Mouse (Mus musculus) midbrain, embryonic 15.5 days (tissue): ENCODE measurements around the gene Tomm40l. TPM values are rescaled to one million over a fixed set of nuclear protein-coding genes. Genes with fewer than 3 reads are reported as not detected.

ENCODE experiments used
- ATAC-seq: fragments of 200-750 bp; cut with Nextera tagmentation; replicated peaks from 2 replicates; pipeline ENCODE4 v1.8.0; 2017; ENCODE audit warnings: moderate TSS enrichment
- H3K27ac ChIP-seq: fragments of 300-500 bp; sonication (generic); 2 replicates; pipeline ENCODE4 v1.5.1; 2015; ENCODE audit warnings: mild to moderate bottlenecking, inconsistent platforms
- H3K27me3 ChIP-seq: fragments of 300-500 bp; sonication (generic); replicated peaks from 2 replicates; pipeline ENCODE4 v1.6.1; 2015; ENCODE audit warnings: inconsistent platforms
- H3K36me3 ChIP-seq: fragments of 300-500 bp; sonication (generic); replicated peaks from 2 replicates; pipeline ENCODE4 v1.6.1; 2015; ENCODE audit warnings: inconsistent platforms
- H3K4me1 ChIP-seq: fragments of 300-500 bp; sonication (generic); 2 replicates; pipeline ENCODE4 v1.6.1; 2015; ENCODE audit warnings: inconsistent platforms
- H3K4me2 ChIP-seq: fragments of 300-500 bp; sonication (generic); 2 replicates; pipeline ENCODE4 v1.6.1; 2015; ENCODE audit warnings: inconsistent platforms, mild to moderate bottlenecking, moderate library complexity
- H3K4me3 ChIP-seq: fragments of 300-500 bp; sonication (generic); 2 replicates; pipeline ENCODE4 v1.5.1; 2015; ENCODE audit warnings: mild to moderate bottlenecking, inconsistent platforms
- H3K9ac ChIP-seq: fragments of 300-500 bp; sonication (generic); 2 replicates; pipeline ENCODE4 v1.6.1; 2015; ENCODE audit warnings: mild to moderate bottlenecking, inconsistent platforms
- H3K9me3 ChIP-seq: fragments of 300-500 bp; sonication (generic); 2 replicates; pipeline ENCODE4 v1.6.1; 2016; ENCODE audit warnings: inconsistent platforms
- WGBS: fragments of 180-500 bp; shearing (Covaris S2); methylation state at CpG from one replicate; pipeline ENCODE4 v1.1.7; 2015; ENCODE audit warnings: mixed read lengths; 5-methylcytosine and 5-hydroxymethylcytosine counted together
- polyA plus RNA-seq: library from polyadenylated mRNA; unstranded; fragments of >200 nt; fragmentation: Nextera tagmentation; extraction: Ambion mirVana; gene quantifications from 2 replicates; pipeline ENCODE4 v1.2.1, GENCODE M21; 2015

The Tomm40l gene
- polyA plus RNA-seq, 1 experiment from 2014 or later: 48.1 TPM

GRCm38 (mm10) chr1:171216241-171216955, 5.9 kb downstream of the Tomm40l start:
- H3K4me3 ChIP-seq: no peak overlapping the region
- H3K9ac ChIP-seq: no peak overlapping the region
- H3K9me3 ChIP-seq: no peaks in the 10 kb centered on the region
- peaks cover 9% of the 10 kb centered on the region for H3K4me1 ChIP-seq
- WGBS: 90% methylated on average over 18 of the region's 18 CpGs
- H3K36me3 ChIP-seq: peaks cover 5% of the 10 kb centered on the region; the same call in 1 of the 2 replicates
- H3K4me2 ChIP-seq: no peak overlapping the region
- ATAC-seq: no peak
- no peak overlapping the region for H3K27ac ChIP-seq
- no peaks in the 10 kb centered on the region for H3K27me3 ChIP-seq

DNA sequence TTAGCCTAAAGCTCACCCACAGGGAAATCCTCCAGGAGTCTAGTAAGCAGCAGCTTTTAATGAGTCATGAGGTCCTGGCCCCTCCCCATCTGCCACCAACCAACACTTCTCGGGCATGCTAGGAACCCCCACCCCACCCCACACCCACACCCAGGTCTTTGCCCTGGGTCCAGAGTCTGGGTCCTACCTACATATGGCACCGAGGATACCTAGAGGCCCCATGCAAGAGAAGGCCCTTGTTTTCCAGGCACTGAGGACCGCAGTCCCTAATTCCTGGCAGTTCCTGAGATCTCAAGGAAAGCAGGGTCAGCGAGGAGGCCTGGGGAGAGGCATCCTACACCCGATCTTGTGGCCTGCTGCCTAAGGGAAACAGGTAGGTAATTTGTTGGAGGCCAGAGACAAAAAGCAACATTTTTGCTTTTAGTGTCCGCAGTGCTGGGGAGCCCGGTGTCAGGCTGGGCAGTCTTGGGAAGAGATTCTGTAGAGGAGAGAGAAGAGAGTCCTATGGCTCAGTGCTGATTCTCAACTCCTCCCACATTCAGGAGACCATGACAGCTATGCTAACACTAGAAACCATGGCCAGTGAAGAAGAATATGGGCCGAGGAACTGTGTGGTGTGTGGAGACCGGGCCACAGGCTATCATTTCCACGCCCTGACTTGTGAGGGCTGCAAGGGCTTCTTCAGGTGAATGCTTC, 8.4 kb downstream of the Tomm40l start, which contains the start of gene Nr1i3:
TSS of gene Nr1i3 (plus strand) at position 170 of the 696 bp plus-strand sequence.
- Histone ChIP-seq H3K36me3 (0 out of 2 replicates have a peak, but pooled peaks cover 2% of the 10 kb centered on the region), H3K9ac (no peak within 1 kb of the TSS), H3K4me2 (no peak within 1 kb of the TSS), H3K4me1 (no peaks in the 10 kb centered on the region), H3K4me3 (no peak within 1 kb of the TSS), H3K27me3 (no peaks in the 10 kb centered on the region), H3K9me3 (no peaks in the 10 kb centered on the region), H3K27ac (no peak within 1 kb of the TSS)
- ATAC-seq: no peak
- WGBS: 68% methylated on average over 10 of the region's 10 CpGs

GRCm38 (mm10) chr1:171212854-171213253, 9.5 kb downstream of the Tomm40l start:
- WGBS: 47% methylated on average over 3 of the region's 3 CpGs
- H3K36me3 ChIP-seq: no peaks in the 10 kb centered on the region
- ATAC-seq: no peak
- no peak overlapping the region for H3K4me3 ChIP-seq
- H3K4me1 ChIP-seq: no peaks in the 10 kb centered on the region
- H3K9ac ChIP-seq: no peak overlapping the region
- no peaks in the 10 kb centered on the region for H3K9me3 ChIP-seq
- no peaks in the 10 kb centered on the region for H3K27me3 ChIP-seq
- no peak overlapping the region for H3K27ac ChIP-seq
- no peak overlapping the region for H3K4me2 ChIP-seq

GRCm38 (mm10) chr1:171209409-171209808, 12.9 kb downstream of the Tomm40l start:
- Histone ChIP-seq H3K9me3 (no peaks in the 10 kb centered on the region), H3K36me3 (no peaks in the 10 kb centered on the region), H3K27me3 (no peaks in the 10 kb centered on the region), H3K4me2 (no peak overlapping the region), H3K4me1 (no peaks in the 10 kb centered on the region), H3K27ac (no peak overlapping the region), H3K9ac (no peak overlapping the region), H3K4me3 (no peak overlapping the region)
- ATAC-seq: no peak
- 16% methylated on average over 4 of the region's 4 CpGs for whole genome bisulfite sequencing

DNA sequence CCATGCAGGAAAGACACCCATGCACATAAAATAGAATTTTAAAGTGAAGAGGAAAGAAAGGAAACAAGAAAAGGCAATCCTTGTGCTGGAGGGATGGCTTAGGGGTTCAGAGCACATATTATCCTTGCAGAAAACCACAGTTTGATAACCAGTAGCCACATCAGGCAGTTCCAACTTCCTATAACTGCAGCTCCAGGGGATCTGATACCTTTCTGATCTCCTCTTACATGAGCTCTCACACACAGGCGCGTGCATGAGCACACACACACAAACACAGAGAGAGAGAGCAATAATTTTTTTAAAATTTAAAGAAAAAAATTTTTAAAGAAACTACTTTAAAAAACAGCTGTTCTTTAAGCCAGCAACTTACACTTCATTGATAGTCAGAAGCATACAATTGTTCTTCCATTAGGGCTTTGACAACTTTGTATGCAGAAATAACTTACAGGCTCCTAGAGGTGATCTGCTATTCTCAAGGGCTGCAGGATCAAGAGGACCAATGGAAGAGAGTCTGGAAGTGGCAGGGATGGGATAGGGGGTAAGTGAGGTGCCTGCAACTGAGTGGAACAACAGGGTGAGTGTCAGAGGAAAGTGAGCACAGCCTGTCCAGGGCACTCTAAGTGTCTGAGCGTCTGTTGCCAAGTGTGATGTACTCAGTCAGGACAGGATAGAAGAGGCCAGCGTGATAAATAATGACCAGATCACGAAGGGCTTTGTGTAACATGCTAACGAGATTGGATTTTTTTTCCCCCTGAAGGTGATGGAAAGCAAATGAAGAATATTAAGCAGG, 16.4 kb downstream of the Tomm40l start:
- Histone ChIP-seq H3K4me3 (no peak overlapping the region), H3K9me3 (no peaks in the 10 kb centered on the region), H3K4me2 (no peak overlapping the region), H3K9ac (no peak overlapping the region), H3K27me3 (no peaks in the 10 kb centered on the region), H3K4me1 (no peaks in the 10 kb centered on the region), H3K36me3 (no peaks in the 10 kb centered on the region), H3K27ac (no peak overlapping the region)
- WGBS: 60% methylated on average over 6 of the region's 6 CpGs
- ATAC-seq: no peak

DNA sequence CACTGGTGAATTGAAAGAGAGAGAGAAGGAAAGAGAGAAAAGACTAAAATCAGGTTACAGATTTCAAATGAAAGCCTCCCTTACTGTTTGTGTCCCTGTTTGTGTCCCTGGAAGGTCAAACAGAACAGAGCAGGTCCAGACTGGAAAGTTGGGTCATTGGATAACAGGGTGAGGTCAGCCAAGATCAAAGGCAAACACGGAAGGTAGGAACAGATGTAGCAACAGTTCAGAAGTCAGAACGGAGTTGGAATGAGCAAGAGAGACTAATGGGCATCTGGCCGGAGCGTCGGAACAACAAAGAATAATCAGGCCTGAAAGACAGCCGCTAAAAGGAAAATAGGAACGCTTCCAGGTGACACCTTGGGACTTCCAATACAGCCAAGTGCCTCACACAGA, 18.1 kb downstream of the Tomm40l start:
- no peak overlapping the region for H3K4me3 ChIP-seq
- no peaks in the 10 kb centered on the region for H3K27me3 ChIP-seq
- H3K9ac ChIP-seq: no peak overlapping the region
- H3K27ac ChIP-seq: no peak overlapping the region
- 62% methylated on average over 7 of the region's 7 CpGs for WGBS
- no peak overlapping the region for H3K4me2 ChIP-seq
- no peaks in the 10 kb centered on the region for H3K4me1 ChIP-seq
- H3K36me3 ChIP-seq: no peaks in the 10 kb centered on the region
- ATAC-seq: no peak
- H3K9me3 ChIP-seq: no peaks in the 10 kb centered on the region

- no peaks in the 10 kb centered on the region for H3K36me3 ChIP-seq
- H3K9me3 ChIP-seq: no peaks in the 10 kb centered on the region
- no peaks in the 10 kb centered on the region for H3K4me1 ChIP-seq
- no peak for ATAC-seq
- H3K4me3 ChIP-seq: no peak overlapping the region
- H3K27ac ChIP-seq: no peak overlapping the region
- no peak overlapping the region for H3K4me2 ChIP-seq
- no peak overlapping the region for H3K9ac ChIP-seq
- H3K27me3 ChIP-seq: no peaks in the 10 kb centered on the region
- WGBS: 52% methylated on average over 10 of the region's 11 CpGs
Measured at GRCm38 (mm10) chr1:171203471-171204248, 18.7 kb downstream of the Tomm40l start.

- ATAC-seq: no peak
- WGBS: 100% methylated on average over 1 of the region's 1 CpGs
- Histone ChIP-seq H3K4me3 (no peak overlapping the region), H3K9ac (no peak overlapping the region), H3K36me3 (no peaks in the 10 kb centered on the region), H3K4me1 (peaks cover 5% of the 10 kb centered on the region), H3K4me2 (no peak overlapping the region), H3K27ac (no peak overlapping the region), H3K27me3 (no peaks in the 10 kb centered on the region), H3K9me3 (no peaks in the 10 kb centered on the region)
Measured at GRCm38 (mm10) chr1:171200769-171201168, 21.5 kb downstream of the Tomm40l start.

DNA sequence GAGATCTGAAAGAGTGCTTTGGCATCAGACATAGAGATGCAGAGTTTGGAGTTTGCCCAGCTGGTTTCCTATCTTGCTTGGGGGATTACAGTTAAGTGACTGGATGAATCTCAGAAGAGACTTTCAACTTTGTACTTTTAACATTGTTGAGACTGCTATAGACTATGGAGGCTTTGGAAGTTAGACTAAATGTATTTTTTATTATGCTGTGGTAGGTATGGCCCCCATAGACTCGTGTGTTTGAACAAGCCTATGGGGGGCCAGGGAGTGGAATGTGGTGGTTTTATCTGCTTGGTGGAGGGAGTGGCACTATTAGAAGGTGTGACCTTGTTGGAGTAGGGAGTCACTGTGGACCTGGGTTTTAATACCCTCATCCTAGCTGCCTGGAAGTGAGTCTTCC, 22.8 kb downstream of the Tomm40l start:
- peaks cover 16% of the 10 kb centered on the region for H3K4me1 ChIP-seq
- peaks cover 5% of the 10 kb centered on the region; the same call in 1 of the 2 replicates for H3K27me3 ChIP-seq
- 50% methylated on average over 1 of the region's 1 CpGs for WGBS
- ATAC-seq: no peak
- H3K36me3 ChIP-seq: no peaks in the 10 kb centered on the region
- no peak overlapping the region for H3K27ac ChIP-seq
- no peaks in the 10 kb centered on the region for H3K9me3 ChIP-seq
- H3K4me2 ChIP-seq: no peak overlapping the region
- H3K9ac ChIP-seq: no peak overlapping the region
- no peak overlapping the region for H3K4me3 ChIP-seq

- Histone ChIP-seq H3K27me3 (peaks cover 10% of the 10 kb centered on the region), H3K4me3 (peak within 1 kb of the TSS; percentile 49), H3K9ac (peak within 1 kb of the TSS; percentile 36), H3K27ac (no peak within 1 kb of the TSS), H3K4me1 (peaks cover 36% of the 10 kb centered on the region), H3K4me2 (peak within 1 kb of the TSS; percentile 86), H3K9me3 (no peaks in the 10 kb centered on the region), H3K36me3 (no peaks in the 10 kb centered on the region)
- under 1% methylated on average over 33 of the region's 33 CpGs for WGBS
- ATAC-seq: peak; percentile 88
Measured at GRCm38 (mm10) chr1:171195887-171196397, 26.4 kb downstream of the Tomm40l start, which contains the start of gene Pcp4l1. Pcp4l1 (minus strand) TSS chr1:171196268.

GRCm38 (mm10) chr1:171195046-171195822, 27.1 kb downstream of the Tomm40l start:
- H3K4me3 ChIP-seq: peak overlapping the region; percentile 49
- peak overlapping the region; percentile 86 for H3K4me2 ChIP-seq
- no peaks in the 10 kb centered on the region for H3K9me3 ChIP-seq
- ATAC-seq: peak; percentile 32
- H3K27me3 ChIP-seq: peaks cover 10% of the 10 kb centered on the region
- H3K9ac ChIP-seq: peak overlapping the region; percentile 36
- H3K27ac ChIP-seq: no peak overlapping the region
- WGBS: 4% methylated on average over 20 of the region's 20 CpGs
- H3K4me1 ChIP-seq: peaks cover 36% of the 10 kb centered on the region
- H3K36me3 ChIP-seq: no peaks in the 10 kb centered on the region
